Mouse (Mus musculus): ENCODE measurements around the gene Aldh18a1.

DNA sequence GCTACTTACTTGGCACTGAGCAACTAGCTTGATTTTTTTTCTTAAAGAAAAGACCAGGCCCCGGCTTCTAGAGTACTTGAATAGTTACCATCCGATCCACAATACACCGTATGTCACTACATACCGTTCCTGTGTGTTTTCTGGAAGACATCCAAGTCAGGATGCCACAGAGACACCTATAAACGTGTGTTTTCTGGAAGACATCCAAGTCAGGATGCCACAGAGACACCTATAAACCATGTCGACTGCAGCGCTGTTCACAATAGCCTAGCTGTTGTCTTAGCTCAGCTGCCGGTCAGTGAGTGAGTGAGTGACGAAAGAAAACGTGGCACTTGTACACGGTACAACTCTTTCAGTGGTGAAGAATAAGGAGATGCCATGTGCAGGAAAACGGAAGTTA lies 37.7 kb upstream of the Aldh18a1 start:
- TF ChIP-seq CTCF (IDR thresholded peaks at IDR 0.05; ENCODE audit: low read depth) (no peak), EP300 (IDR thresholded peaks at IDR 0.05; ENCODE audit: low read depth) (no peak)

Measured in liver, embryonic 14.5 days (tissue).